In the genomic region with DNA sequence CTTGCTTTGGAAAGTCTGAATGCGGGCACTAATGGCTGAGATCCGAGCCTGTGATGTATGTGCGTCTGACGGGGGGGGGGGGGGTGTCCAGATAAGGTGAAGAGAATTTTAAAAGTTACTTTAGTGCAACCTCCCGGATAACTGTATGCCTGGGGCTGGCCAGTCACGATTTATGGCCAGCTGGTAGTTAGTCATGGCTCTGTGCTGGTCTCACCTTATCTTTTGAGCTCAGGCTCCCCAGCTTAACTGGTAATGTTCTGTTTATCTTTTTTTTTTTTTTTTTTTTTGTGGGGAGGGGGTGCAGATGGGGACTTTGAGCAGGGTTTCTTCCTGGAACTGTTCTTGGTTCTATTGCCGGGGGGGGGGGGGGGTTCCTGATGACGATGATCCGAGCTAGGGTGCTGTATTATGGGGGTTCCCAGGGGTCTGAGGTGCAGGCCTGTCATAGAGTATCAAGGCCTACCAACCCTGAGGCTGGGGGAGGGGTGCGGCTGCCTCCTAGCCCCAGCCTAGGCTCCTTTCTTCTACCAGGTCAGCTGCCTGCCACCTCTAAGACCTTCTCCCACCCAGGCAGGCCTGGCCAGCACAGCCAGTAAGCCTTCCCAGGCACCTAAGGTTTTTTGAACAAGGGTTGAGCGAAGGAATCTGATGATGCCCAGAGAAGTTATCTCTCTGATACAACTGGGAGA, we compare ENCODE assay signal across 11 mouse cellular contexts.
DNase-seq lines count a peak whose midpoint lies in the region; ATAC-seq and TF ChIP-seq lines count a peak whose summit lies in the region.
"Had no signal": no experiment of that assay in that cellular context is flagged by ENCODE, and none has a peak within 500 bp of the region (broad histone marks: within the 10 kb centered on the region; RNA-seq: fewer than 3 reads in every experiment).

No protein-coding gene starts in this region.

- H3K27me3 ChIP-seq in heart, embryonic 11.5 days (ENCODE audit: control insufficient read depth, insufficient read depth, low read length) = no peaks in the 10 kb centered on the region
- H3K27me3 ChIP-seq in limb, embryonic 14.5 days (ENCODE audit: control insufficient read depth, insufficient read depth, low read length) = no peaks in the 10 kb centered on the region
- H3K27me3 ChIP-seq in midbrain, embryonic 16.5 days (ENCODE audit: control insufficient read depth, insufficient read depth, low read depth, low read length) = no peaks in the 10 kb centered on the region

- WGBS in heart, embryonic 11.5 days (ENCODE audit: insufficient replicate concordance) = 22% methylated on average over 11 of the region's 11 CpGs
- WGBS in limb, embryonic 14.5 days = 25% methylated on average over 11 of the region's 11 CpGs
- WGBS in midbrain, embryonic 16.5 days = 34% methylated on average over 11 of the region's 11 CpGs

- H3K4me1 ChIP-seq in heart, embryonic 11.5 days (ENCODE audit: control insufficient read depth, insufficient read depth, low read length) = peaks cover 60% of the 10 kb centered on the region
- peaks cover 86% of the 10 kb centered on the region for H3K4me1 ChIP-seq in limb, embryonic 14.5 days (ENCODE audit: control insufficient read depth, insufficient read depth, low read length)
- H3K4me1 ChIP-seq in midbrain, embryonic 16.5 days (ENCODE audit: control insufficient read depth, insufficient read depth, low read length) = peaks cover 75% of the 10 kb centered on the region

- H3K27ac ChIP-seq in heart, embryonic 11.5 days (ENCODE audit: low read depth, low read length) = no peak overlapping the region
- no peak overlapping the region for H3K27ac ChIP-seq in limb, embryonic 14.5 days (replicated peaks; ENCODE audit: low read depth, low read length)
- H3K27ac ChIP-seq in midbrain, embryonic 16.5 days (ENCODE audit: low read length) = no peak overlapping the region

- no peaks in the 10 kb centered on the region for H3K9me3 ChIP-seq in heart, embryonic 11.5 days (replicated peaks; ENCODE audit: control insufficient read depth, low read length)
- no peaks in the 10 kb centered on the region for H3K9me3 ChIP-seq in limb, embryonic 14.5 days (ENCODE audit: control insufficient read depth, low read length)
- no peaks in the 10 kb centered on the region for H3K9me3 ChIP-seq in midbrain, embryonic 16.5 days (replicated peaks; ENCODE audit: control insufficient read depth, low read length, poor library complexity, severe bottlenecking)
- H3K9me3 ChIP-seq: megakaryocyte, embryonic 14.5 days had no signal

- no peaks in the 10 kb centered on the region for H3K36me3 ChIP-seq in heart, embryonic 11.5 days (ENCODE audit: control insufficient read depth, insufficient read depth, low read length)
- H3K36me3 ChIP-seq in limb, embryonic 14.5 days (ENCODE audit: control insufficient read depth, insufficient read depth, low read length) = no peaks in the 10 kb centered on the region; the same call in 1 of the 2 replicates
- H3K36me3 ChIP-seq in midbrain, embryonic 16.5 days (ENCODE audit: control insufficient read depth, insufficient read depth, low read length) = no peaks in the 10 kb centered on the region

- peak overlapping the region; percentile 8; the same call in 1 of the 2 replicates for H3K4me2 ChIP-seq in heart, embryonic 11.5 days
- H3K4me2 ChIP-seq in limb, embryonic 14.5 days (replicated peaks; ENCODE audit: low read depth, low read length, severe bottlenecking) = peak overlapping the region; percentile 20; the same call in 1 of the 2 replicates
- H3K4me2 ChIP-seq in midbrain, embryonic 16.5 days (ENCODE audit: low read length) = peak overlapping the region; percentile 6; the same call in 1 of the 2 replicates

- 0 out of 2 replicates have a peak, but pooled peaks have one; percentile 31 for ATAC-seq in heart, embryonic 11.5 days (replicated peaks; ENCODE audit: insufficient number of reproducible peaks, low FRiP score, low TSS enrichment)
- ATAC-seq in limb, embryonic 14.5 days (ENCODE audit: low FRiP score, low read depth) = no peak
- ATAC-seq in midbrain, embryonic 16.5 days = no peak

- H3K9ac ChIP-seq in heart, embryonic 11.5 days (ENCODE audit: low read depth, low read length) = peak overlapping the region; percentile 36; the same call in 1 of the 2 replicates
- no peak overlapping the region for H3K9ac ChIP-seq in limb, embryonic 14.5 days (ENCODE audit: low read depth, low read length, severe bottlenecking)
- H3K9ac ChIP-seq in midbrain, embryonic 16.5 days (ENCODE audit: low read depth, low read length) = no peak overlapping the region

- DNase-seq in heart, postnatal 4 days = no peak
- DNase-seq in MEL-GATA-1-ER (ENCODE audit: extremely low read depth, low read depth) = peak; percentile 63
- DNase-seq in limb, embryonic 14.5 days (ENCODE audit: low spot score) = no peak
- DNase-seq in frontal cortex, postnatal 14 days (ENCODE audit: low spot score in 2 of 2) = no peak
- DNase-seq in adrenal gland, postnatal 14 days = no peak
- DNase-seq in cerebellum, postnatal 14 days = no peak
- DNase-seq: cerebellum, adult 9-11 months; thymus, postnatal 36 days had no signal

- TF ChIP-seq POLR2A in limb, embryonic 14.5 days (IDR thresholded peaks at IDR 0.05; ENCODE audit: borderline replicate concordance, extremely low read depth, insufficient read depth, insufficient read length) = no peak

- H3K4me3 ChIP-seq in heart, embryonic 11.5 days (ENCODE audit: low read depth, low read length) = no peak overlapping the region
- no peak overlapping the region for H3K4me3 ChIP-seq in limb, embryonic 14.5 days (replicated peaks; ENCODE audit: low read length)
- H3K4me3 ChIP-seq in midbrain, embryonic 16.5 days (ENCODE audit: low read depth, low read length) = no peak overlapping the region
- H3K4me3 ChIP-seq: megakaryocyte, embryonic 14.5 days had no signal
